Mouse (Mus musculus) cerebellum, adult 2 months (tissue): ENCODE measurements around the gene Vwa5b1. TPM values are rescaled to one million over a fixed set of nuclear protein-coding genes. Genes with fewer than 3 reads are reported as not detected.

Source experiments
- DNase-seq, 2 experiments: peaks; one replicate each; pipeline ENCODE4 v3.0.0; 2021
- H3K27ac ChIP-seq: fragments of 200-500 bp; 2 replicates; pipeline ENCODE4 v1.5.1; 2012; ENCODE audit warnings: low read length, control low read depth, inconsistent platforms; ENCODE audit not compliant: insufficient read depth
- H3K27me3 ChIP-seq: fragments of 200-500 bp; 2 replicates; pipeline ENCODE4 v1.6.1; 2012; ENCODE audit warnings: inconsistent platforms, mild to moderate bottlenecking, low read length, moderate library complexity; ENCODE audit not compliant: control insufficient read depth, insufficient read depth
- H3K4me1 ChIP-seq: fragments of 200-500 bp; 2 replicates; pipeline ENCODE4 v1.6.1; 2011; ENCODE audit warnings: low read length; ENCODE audit not compliant: control insufficient read depth, insufficient read depth
- H3K4me3 ChIP-seq: fragments of 200-500 bp; replicated peaks from 2 replicates; pipeline ENCODE3; 2011; ENCODE audit warnings: mild to moderate bottlenecking, low read depth, low read length, control low read depth; ENCODE audit not compliant: insufficient read depth
- CTCF ChIP-seq: fragments of 200-500 bp; IDR thresholded peaks from 2 replicates; pipeline ENCODE4 v1.5.1; 2011; ENCODE audit warnings: low read depth, mild to moderate bottlenecking, control low read depth, low read length, moderate library complexity, borderline replicate concordance; ENCODE audit not compliant: insufficient read depth
- POLR2A ChIP-seq: fragments of 200-500 bp; IDR thresholded peaks from 2 replicates; pipeline ENCODE4 v1.6.1; 2011; ENCODE audit warnings: low read length, control low read depth, borderline replicate concordance; ENCODE audit not compliant: insufficient read depth
- WGBS: fragments of 180-500 bp; shearing (Covaris S2); methylation state at CpG from one replicate; pipeline ENCODE4 v1.1.7; 2018; 5-methylcytosine and 5-hydroxymethylcytosine counted together
- polyA plus RNA-seq: library from polyadenylated mRNA; depleted of rRNA; stranded (reverse); fragments of >200 nt; gene quantifications from 2 replicates; pipeline ENCODE4 v1.2.3, GENCODE M21; 2012

Vwa5b1 gene
- polyA plus RNA-seq, 1 experiment = 2.7 TPM

- no peaks in the 10 kb centered on the region for H3K27me3 ChIP-seq
- 56% methylated on average over 13 of the region's 13 CpGs for WGBS
- no peaks in the 10 kb centered on the region; the same call in 1 of the 2 replicates for H3K4me1 ChIP-seq
- no peak for DNase-seq
- no peak overlapping the region; the same call in 1 of the 2 replicates for H3K27ac ChIP-seq
- no peak overlapping the region for H3K4me3 ChIP-seq
- no peak for TF ChIP-seq CTCF
- no peak for TF ChIP-seq POLR2A
Observed at GRCm38 (mm10) chr4:138574800-138575606, 60.7 kb downstream of the Vwa5b1 start.

- Histone ChIP-seq H3K27ac (no peak overlapping the region), H3K27me3 (no peaks in the 10 kb centered on the region), H3K4me3 (no peak overlapping the region), H3K4me1 (no peaks in the 10 kb centered on the region; the same call in 1 of the 2 replicates)
- TF ChIP-seq POLR2A (no peak), CTCF (no peak)
- DNase-seq = no peak
- WGBS = 68% methylated on average over 11 of the region's 11 CpGs
Observed at GRCm38 (mm10) chr4:138569928-138570327, 65.8 kb downstream of the Vwa5b1 start.

GRCm38 (mm10) chr4:138568275-138568674 is 67.4 kb downstream of the Vwa5b1 start:
- DNase-seq = no peak
- no peak for TF ChIP-seq POLR2A
- TF ChIP-seq CTCF = no peak
- Histone ChIP-seq H3K27ac (no peak overlapping the region), H3K4me3 (no peak overlapping the region), H3K27me3 (no peaks in the 10 kb centered on the region), H3K4me1 (no peaks in the 10 kb centered on the region)
- 66% methylated on average over 2 of the region's 2 CpGs for WGBS

GRCm38 (mm10) chr4:138561986-138562385 is 73.7 kb downstream of the Vwa5b1 start:
- Histone ChIP-seq H3K4me3 (no peak overlapping the region), H3K4me1 (no peaks in the 10 kb centered on the region), H3K27ac (no peak overlapping the region), H3K27me3 (no peaks in the 10 kb centered on the region)
- peak; percentile 74 to 83 for DNase-seq
- peak; percentile 97 for TF ChIP-seq CTCF
- TF ChIP-seq POLR2A = no peak
- WGBS = 16% methylated on average over 7 of the region's 8 CpGs

- Histone ChIP-seq H3K4me3 (peak overlapping the region; percentile 53), H3K4me1 (peaks cover 5% of the 10 kb centered on the region; the same call in 1 of the 2 replicates), H3K27ac (no peak overlapping the region), H3K27me3 (no peaks in the 10 kb centered on the region)
- WGBS = 1% methylated on average over 19 of the region's 19 CpGs
- no peak for DNase-seq
- TF ChIP-seq POLR2A (no peak), CTCF (no peak)
Observed at GRCm38 (mm10) chr4:138555531-138555930, 80.2 kb downstream of the Vwa5b1 start.

GRCm38 (mm10) chr4:138554934-138555333 is 80.8 kb downstream of the Vwa5b1 start:
- Histone ChIP-seq H3K27me3 (no peaks in the 10 kb centered on the region), H3K4me3 (no peak overlapping the region), H3K27ac (no peak overlapping the region), H3K4me1 (peaks cover 5% of the 10 kb centered on the region; the same call in 1 of the 2 replicates)
- 14% methylated on average over 14 of the region's 14 CpGs for WGBS
- no peak for DNase-seq
- TF ChIP-seq CTCF = no peak
- TF ChIP-seq POLR2A = no peak

GRCm38 (mm10) chr4:138554302-138554701 is 81.4 kb downstream of the Vwa5b1 start:
- H3K4me3 ChIP-seq = no peak overlapping the region
- TF ChIP-seq CTCF (no peak), POLR2A (no peak)
- no peak for DNase-seq
- H3K4me1 ChIP-seq = peaks cover 5% of the 10 kb centered on the region; the same call in 1 of the 2 replicates
- H3K27ac ChIP-seq = no peak overlapping the region
- 54% methylated on average over 3 of the region's 3 CpGs for WGBS
- H3K27me3 ChIP-seq = no peaks in the 10 kb centered on the region

GRCm38 (mm10) chr4:138553516-138553933 is 82.2 kb downstream of the Vwa5b1 start:
- no peaks in the 10 kb centered on the region for H3K27me3 ChIP-seq
- H3K4me1 ChIP-seq = peaks cover 5% of the 10 kb centered on the region; the same call in 1 of the 2 replicates
- 37% methylated on average over 8 of the region's 8 CpGs for WGBS
- DNase-seq = no peak
- no peak overlapping the region for H3K4me3 ChIP-seq
- no peak overlapping the region for H3K27ac ChIP-seq
- TF ChIP-seq POLR2A = no peak
- TF ChIP-seq CTCF = no peak
